Mouse (Mus musculus) thymus, postnatal 25 days (tissue): ENCODE measurements at regions not wholly inside any gene's neighbourhood (a gene's known extent, or its start where the extent isn't known, plus 50 kb on each side); places are given as distances from the start of the nearest gene placed in this dataset.
A peak's percentile ranks its signal among the peaks of the same experiment; 100 is the strongest.

Experiments used
- DNase-seq: peaks from one replicate; pipeline ENCODE4 v3.0.0; 2022

DNA sequence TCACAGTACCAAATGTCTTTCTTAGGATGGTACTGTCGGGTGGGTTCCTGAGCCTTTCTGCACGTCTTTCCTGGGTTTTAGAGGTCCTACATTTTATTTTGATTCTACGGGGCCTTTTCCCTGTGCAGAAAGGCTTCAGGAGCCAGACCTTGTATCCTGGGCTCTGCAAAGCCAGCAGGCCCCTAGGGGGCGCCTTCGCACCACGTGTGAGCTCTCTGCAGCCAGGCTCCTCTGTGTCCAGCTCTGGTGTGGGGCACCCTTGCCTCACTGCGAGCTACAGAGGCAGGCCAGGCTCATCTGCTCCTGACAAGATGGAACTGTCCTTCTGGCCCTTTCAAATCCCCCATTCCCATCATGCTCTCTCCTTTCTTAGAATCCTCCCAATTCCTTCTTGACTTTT lies 53.3 kb upstream of the Usp3 start:
- DNase-seq = peak; percentile 86

DNA sequence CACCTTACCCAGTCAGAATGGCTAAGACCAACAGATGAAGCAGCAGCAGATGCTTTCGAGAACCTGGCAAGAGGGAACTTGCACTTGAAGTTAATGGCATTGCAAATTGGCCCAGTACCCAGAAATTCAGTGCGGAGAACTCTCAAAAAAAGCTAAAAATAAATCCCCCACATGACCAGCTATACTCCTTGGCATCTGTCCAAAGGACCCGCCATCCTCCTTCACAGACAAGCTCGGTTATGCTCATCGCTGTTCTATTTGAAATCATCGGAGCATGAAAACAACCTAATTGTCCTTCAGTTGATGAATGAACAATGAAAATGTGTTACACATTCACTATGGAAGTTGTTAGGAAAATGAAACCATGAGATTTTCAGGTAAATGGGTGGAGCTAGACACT lies 58.4 kb upstream of the Usp3 start:
- no peak for DNase-seq

DNA sequence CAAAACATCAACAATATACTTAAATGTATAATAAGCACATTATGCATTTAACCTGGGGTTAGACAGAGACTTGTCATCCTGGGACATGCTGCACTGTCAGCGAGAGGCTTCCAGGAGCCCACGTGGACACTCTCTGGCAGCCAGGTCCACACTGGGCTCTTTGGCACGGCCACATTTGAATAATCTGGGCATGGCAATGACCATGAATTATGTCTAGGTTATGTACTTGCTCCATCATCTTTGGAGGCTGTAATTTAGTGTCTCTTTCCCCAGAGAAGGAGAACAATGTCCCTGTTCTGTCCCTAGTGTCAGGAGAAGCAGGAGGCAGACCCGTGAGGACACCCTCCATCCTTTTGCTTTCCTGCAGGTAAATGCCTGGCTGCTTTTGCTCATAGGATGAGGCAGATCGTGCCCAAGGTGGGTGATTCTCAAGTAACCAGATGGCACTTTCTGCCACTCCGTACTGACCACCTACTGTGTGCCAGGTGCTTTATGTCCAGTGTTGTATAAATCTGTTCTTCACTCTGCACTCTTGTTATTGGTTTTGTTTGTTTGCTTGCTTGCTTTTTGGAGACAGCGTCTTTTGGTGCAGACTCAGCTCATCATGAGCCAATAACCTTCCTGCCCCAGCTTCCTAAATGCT lies 56.2 kb upstream of the Car12 start:
- no peak for DNase-seq

DNA sequence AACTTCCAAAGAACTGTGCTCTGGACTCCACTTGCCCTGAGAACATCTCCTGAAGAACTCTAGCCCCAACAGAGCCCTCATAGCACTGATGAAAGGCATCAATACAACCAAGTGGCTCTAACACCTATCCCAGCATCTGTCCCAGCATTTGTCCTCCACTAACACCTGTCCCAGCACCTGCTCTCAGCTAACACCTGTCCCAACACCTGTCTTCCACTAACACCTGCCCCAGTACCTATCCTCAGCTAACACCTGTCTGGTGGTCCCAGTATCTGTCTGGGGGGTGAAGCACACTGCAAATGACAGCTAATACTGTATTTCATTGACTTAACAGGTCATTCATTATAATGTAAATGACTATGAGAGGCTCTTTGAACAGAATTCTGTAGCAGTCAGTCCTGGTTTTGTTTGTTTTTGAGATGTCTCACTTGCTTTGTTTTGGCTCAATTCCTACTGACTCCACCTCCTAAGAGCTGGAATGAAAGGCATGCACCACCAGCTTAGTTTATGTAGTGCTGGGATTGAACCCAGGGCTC lies 54.7 kb upstream of the Car12 start:
- DNase-seq = no peak

DNA sequence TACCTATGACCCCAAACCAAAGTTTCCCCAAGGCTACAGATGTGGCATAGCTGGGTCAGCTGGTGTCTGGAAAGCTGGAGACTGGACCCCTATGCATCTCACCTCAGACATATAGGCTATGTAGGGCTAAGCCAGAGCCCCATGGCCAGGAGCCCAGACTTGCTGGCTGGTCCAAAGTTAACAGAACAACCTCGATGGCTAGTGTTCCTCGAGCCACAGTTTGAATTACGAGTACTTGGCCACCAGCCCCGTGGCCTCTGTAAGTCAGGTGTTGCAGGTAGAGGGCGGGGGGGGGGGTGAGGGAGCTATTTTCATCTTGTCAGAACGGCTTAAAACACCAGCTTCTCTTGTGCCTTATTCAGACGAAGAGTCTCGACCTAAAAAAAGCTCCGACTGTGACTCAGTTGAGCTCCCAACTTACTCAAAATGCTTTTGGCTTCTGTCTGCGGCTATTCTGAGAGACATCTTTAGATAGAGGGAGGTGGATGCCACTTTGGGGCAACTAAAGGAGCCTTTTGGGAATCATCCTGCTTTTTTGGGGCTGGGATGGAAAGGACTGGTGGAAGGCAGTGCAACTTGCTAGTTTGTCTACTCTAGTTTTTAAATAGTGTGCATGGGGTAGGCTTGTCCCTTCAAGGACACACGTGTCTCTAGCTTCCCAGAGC lies 53.6 kb upstream of the Car12 start:
- DNase-seq = no peak

- no peak for DNase-seq
Observed at GRCm38 (mm10) chr9:66661596-66661995, 51.9 kb upstream of the Car12 start.

DNA sequence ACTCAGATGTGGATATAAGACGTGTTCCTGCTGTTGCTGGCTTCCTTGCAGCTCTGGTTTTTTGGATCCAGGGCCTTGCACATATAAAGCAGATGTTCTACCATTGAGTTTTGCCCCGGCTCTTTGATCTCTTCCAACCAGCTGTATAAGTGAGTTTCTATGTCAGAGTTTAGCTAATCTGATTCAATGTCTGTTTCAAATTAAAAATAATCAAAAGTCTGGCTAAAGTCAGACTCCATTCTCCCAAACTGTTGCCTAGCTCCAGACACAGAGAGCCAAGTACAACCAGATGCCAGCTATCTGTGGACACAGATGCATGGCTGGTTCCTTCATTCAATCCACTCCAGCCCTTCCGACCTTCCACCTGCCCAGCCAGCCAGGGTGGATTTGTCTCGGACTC lies 51.0 kb upstream of the Car12 start:
- DNase-seq = no peak
